Mouse (Mus musculus): ENCODE data around the gene Trappc3l. TPM values are rescaled to one million over a fixed set of nuclear protein-coding genes. Genes with fewer than 3 reads are reported as not detected.

Gene Trappc3l
- total RNA-seq, 4 experiments from 2014 or later = 0.34 to 0.71 (median 0.53) TPM; not detected in 1

Other genes with a start within 250 kb of the Trappc3l start
- not detected for gene Sult3a1, start 179.9 kb upstream of the Trappc3l start, total RNA-seq (2022)
- gene Rsph4a, start 132.5 kb upstream of the Trappc3l start, total RNA-seq (2022) = 1 to 10 TPM; 3.2 to 3.8 (median 3.4) TPM
- gene Zup1, start 86.3 kb upstream of the Trappc3l start, total RNA-seq (2022) = 10 to 100 TPM; 13.9 to 21.0 (median 15.0) TPM
- gene Rwdd1, start 18.0 kb upstream of the Trappc3l start, total RNA-seq (2022) = 100 to 1,000 TPM in 3 of 4 experiments, 10 to 100 TPM in 1; 98.4 to 105 (median 102) TPM
- gene Calhm4, start 6.7 kb downstream of the Trappc3l start, total RNA-seq (2022) = not detected
- gene Calhm5, start 58.9 kb downstream of the Trappc3l start, total RNA-seq (2022) = 1 to 10 TPM; 1.8 to 2.8 (median 2.2) TPM
- under 1 TPM; 0.34 to 0.84 (median 0.71) TPM for gene Calhm6, start 90.4 kb downstream of the Trappc3l start, total RNA-seq (2022)
- gene Dse, start 170.1 kb downstream of the Trappc3l start, total RNA-seq (2022) = 10 to 100 TPM in 1 of 4 experiments, 1 to 10 TPM in 3; 5.6 to 10.4 (median 7.9) TPM
- gene Tspyl1, start 244.6 kb downstream of the Trappc3l start, total RNA-seq (2022) = 100 to 1,000 TPM; 159 to 186 (median 174) TPM